Mouse (Mus musculus): ENCODE measurements around the gene Rhox1. TPM values are rescaled to one million over a fixed set of nuclear protein-coding genes. Genes with fewer than 3 reads are reported as not detected.
"Not testable (repeated sequence)": the region's sequence is repeated elsewhere in the genome, so short reads cannot be mapped to it uniquely, and the experiment has no call there.

Gene Rhox1
- not detected for total RNA-seq (2021)
- polyA plus RNA-seq (2012; rRNA removed): not detected in 2 replicates
- long read RNA-seq: 0 reads

- not testable (repeated sequence) for DNase-seq
These were observed at the start of gene Rhox1 for GRCm38 (mm10) chrX:37222158-37222557. Gene Rhox1, minus strand, starts transcription at chrX:37222258.

DNA sequence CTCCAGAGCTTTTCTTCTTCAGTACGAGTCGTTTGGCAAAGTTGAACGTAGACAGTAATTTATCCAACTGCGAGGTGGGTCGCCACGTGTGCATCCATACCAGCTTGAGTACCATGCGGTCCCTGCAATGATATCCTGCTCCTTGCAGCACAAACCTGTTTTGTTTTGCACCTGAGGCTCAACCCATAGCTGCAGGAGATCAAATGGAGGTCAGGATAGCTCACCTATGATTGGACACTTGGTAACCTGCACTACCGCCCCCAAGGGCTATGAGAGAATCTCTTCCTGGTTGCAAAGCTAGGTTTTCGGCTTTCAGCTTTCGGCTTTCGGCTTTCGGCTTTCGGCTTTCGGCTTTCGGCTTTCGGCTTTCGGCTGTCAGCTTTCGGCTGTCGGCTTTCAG lies 43.0 kb upstream of the Rhox1 start, which contains the start of gene Rhox4a:
Rhox4a (plus strand) TSS at position 301 of the 400 bp plus-strand sequence.
- DNase-seq: not testable (repeated sequence)

GRCm38 (mm10) chrX:37249619-37250018 lies 27.6 kb upstream of the Rhox1 start, which contains the start of gene Rhox3a:
Gene Rhox3a, plus strand, starts transcription at chrX:37249919.
- not testable (repeated sequence) for DNase-seq

DNA sequence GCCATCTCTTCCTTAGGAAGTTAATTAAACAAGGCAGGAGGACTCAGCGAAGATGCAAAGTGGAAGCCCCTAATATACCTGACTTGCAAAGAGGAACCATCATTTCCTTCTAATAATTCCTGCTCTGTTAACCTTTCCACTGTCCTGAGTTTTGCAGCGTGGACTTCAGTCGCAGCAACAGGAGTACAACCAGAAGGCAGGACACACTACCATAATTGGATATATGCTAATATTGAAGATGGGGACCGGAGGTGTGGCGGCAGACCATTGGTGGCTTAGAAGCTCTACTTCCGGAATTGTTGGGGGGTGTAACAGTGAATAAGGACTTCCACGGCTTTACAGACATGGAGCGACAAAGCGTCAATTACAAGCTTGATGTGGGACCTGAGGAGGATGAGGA lies 22.6 kb upstream of the Rhox1 start, which contains the start of gene Rhox2a:
Rhox2a (plus strand) TSS at position 301 of the 400 bp plus-strand sequence.
- not testable (repeated sequence) for DNase-seq

- no peak for DNase-seq
These were observed 11.1 kb downstream of the Rhox1 start, which contains the start of gene Gm9 for GRCm38 (mm10) chrX:37210941-37211340. Gene Gm9, minus strand, starts transcription at chrX:37211041.

DNA sequence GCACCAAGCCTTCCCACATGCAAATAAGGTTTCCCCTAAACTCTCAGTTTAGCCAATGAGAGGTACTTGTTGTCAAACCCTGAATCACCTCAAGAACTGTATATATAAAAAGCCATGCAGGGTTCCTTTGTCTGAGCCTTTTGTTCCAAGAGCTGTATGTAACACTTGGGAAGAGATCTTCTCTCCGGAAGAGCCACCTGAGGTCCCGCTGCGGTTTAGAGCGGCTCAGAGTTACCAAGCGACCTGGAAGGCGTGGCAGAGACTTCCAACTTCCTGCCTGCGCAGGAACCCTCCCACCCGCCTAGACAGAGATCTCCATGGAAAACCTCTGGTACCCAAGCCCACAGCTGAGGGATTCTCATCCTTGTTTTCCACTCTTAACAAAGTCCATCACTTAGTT lies 23.4 kb downstream of the Rhox1 start:
- DNase-seq: no peak

DNA sequence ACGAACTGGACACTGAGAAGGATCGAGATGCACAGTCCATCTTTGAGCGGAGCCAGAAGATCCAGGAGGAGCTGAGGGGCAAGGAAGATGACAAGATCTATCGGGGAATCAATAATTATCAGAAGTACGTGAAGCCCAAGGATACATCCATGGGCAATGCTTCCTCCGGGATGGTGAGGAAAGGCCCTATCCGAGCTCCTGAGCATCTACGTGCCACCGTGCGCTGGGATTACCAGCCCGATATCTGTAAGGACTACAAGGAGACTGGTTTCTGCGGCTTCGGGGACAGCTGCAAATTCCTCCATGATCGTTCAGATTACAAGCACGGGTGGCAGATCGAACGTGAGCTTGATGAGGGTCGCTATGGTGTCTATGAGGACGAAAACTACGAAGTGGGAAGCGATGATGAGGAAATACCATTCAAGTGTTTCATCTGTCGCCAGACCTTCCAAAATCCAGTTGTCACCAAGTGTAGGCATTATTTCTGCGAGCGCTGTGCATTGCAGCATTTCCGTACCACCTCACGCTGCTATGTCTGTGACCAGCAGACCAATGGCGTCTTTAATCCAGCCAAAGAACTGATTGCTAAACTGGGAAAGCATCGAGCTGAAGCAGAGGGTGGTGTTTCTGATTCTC lies 30.2 kb downstream of the Rhox1 start:
- DNase-seq: peak; percentile 10

DNA sequence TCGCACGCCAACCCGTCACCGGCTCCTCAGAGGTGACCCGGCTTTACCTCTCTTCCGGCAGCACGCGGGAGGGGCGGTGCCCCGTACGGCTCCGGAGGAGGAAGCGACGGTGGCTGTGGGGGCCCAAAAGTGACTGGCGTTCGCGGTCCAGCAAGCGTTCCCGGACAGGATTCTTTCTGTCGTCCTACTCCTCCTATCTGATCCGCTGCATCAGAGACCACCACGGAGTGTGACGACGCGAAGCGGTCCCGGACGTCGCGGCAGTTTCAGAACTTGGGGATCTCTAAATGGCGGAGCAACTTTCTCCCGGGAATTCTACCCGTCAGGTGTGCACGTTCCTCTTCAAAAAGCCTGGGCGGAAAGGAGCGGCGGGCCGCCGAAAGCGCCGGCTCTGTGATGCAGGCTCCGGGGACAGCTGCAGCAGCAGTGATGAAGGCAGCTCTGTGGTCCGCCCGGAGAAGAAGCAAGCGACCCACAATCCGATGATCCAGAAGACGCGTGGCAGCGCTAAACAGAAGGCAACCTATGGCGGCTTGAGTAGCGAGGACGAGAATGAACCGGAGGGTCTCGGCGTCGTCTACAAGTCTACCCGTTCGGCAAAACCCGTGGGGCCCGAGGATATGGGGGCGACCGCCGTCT lies 30.8 kb downstream of the Rhox1 start, which contains the start of the genes Ndufa1 and Rnf113a1:
Ndufa1 (minus strand) TSS at position 59 of the 639 bp plus-strand sequence.
Rnf113a1 (plus strand) TSS at position 141 of the 639 bp plus-strand sequence.
- DNase-seq: peak; percentile 91

- DNase-seq: no peak
These were observed 31.3 kb downstream of the Rhox1 start for GRCm38 (mm10) chrX:37190755-37191104.

- DNase-seq: not testable (repeated sequence)
These were observed 37.7 kb downstream of the Rhox1 start for GRCm38 (mm10) chrX:37184401-37184800.

- DNase-seq: no peak
These were observed 53.3 kb downstream of the Rhox1 start, which contains the start of gene Akap14 for GRCm38 (mm10) chrX:37168742-37169141. Gene Akap14, minus strand, starts transcription at chrX:37168842.

GRCm38 (mm10) chrX:37167085-37167484 lies 55.0 kb downstream of the Rhox1 start:
- peak; percentile 38 for DNase-seq

Other genes with a start within 250 kb of the Rhox1 start
- 10 to 100 TPM; 16.7 to 24.9 TPM for gene Sept6, start 230.5 kb downstream of the Rhox1 start, total RNA-seq (2021)
- gene Sept6, start 230.5 kb downstream of the Rhox1 start, polyA plus RNA-seq (2012; rRNA removed): 8.6 and 8.8 TPM in 2 replicates
- 1 to 10 TPM in 1 of 2 experiments, under 1 TPM in 1; 0.17 to 1.8 TPM for gene Sowahd, start 173.4 kb downstream of the Rhox1 start, total RNA-seq (2021)
- 0.13 and 0.46 TPM in 2 replicates for gene Sowahd, start 173.4 kb downstream of the Rhox1 start, polyA plus RNA-seq (2012; rRNA removed)
- gene Rpl39, start 136.9 kb downstream of the Rhox1 start, total RNA-seq (2021): 100 to 1,000 TPM; 544 to 632 TPM
- gene Rpl39, start 136.9 kb downstream of the Rhox1 start, polyA plus RNA-seq (2012; rRNA removed): 3.7 and 4.4 TPM in 2 replicates
- gene Upf3b, start 111.9 kb downstream of the Rhox1 start, total RNA-seq (2021): 10 to 100 TPM; 14.6 to 15.2 TPM
- 0.67 and 0.71 TPM in 2 replicates for gene Upf3b, start 111.9 kb downstream of the Rhox1 start, polyA plus RNA-seq (2012; rRNA removed)
- 10 to 100 TPM; 14.8 to 15.4 TPM for gene Nkap, start 95.5 kb downstream of the Rhox1 start, total RNA-seq (2021)
- gene Nkap, start 95.5 kb downstream of the Rhox1 start, polyA plus RNA-seq (2012; rRNA removed): 2.4 and 3.3 TPM in 2 replicates
- gene Akap14, start 53.4 kb downstream of the Rhox1 start, total RNA-seq (2021): not detected
- not detected in 2 replicates for gene Akap14, start 53.4 kb downstream of the Rhox1 start, polyA plus RNA-seq (2012; rRNA removed)
- gene Ndufa1, start 31.1 kb downstream of the Rhox1 start, total RNA-seq (2021): 100 to 1,000 TPM; 364 to 574 TPM
- 83.7 and 84.5 TPM in 2 replicates for gene Ndufa1, start 31.1 kb downstream of the Rhox1 start, polyA plus RNA-seq (2012; rRNA removed)
- gene Rnf113a1, start 31.0 kb downstream of the Rhox1 start, total RNA-seq (2021): 1 to 10 TPM; 3.1 to 5.3 TPM
- gene Rnf113a1, start 31.0 kb downstream of the Rhox1 start, polyA plus RNA-seq (2012; rRNA removed): 1.4 and 1.8 TPM in 2 replicates
- not detected for gene Gm9, start 11.2 kb downstream of the Rhox1 start, total RNA-seq (2021)
- gene Gm9, start 11.2 kb downstream of the Rhox1 start, polyA plus RNA-seq (2012; rRNA removed): not detected in 2 replicates
- not detected for gene Rhox2a, start 22.7 kb upstream of the Rhox1 start, total RNA-seq (2021)
- gene Rhox2a, start 22.7 kb upstream of the Rhox1 start, polyA plus RNA-seq (2012; rRNA removed): not detected in 2 replicates
- not detected for gene Rhox3a, start 27.7 kb upstream of the Rhox1 start, total RNA-seq (2021)
- gene Rhox3a, start 27.7 kb upstream of the Rhox1 start, polyA plus RNA-seq (2012; rRNA removed): not detected in 2 replicates
- gene Rhox4a, start 43.1 kb upstream of the Rhox1 start, total RNA-seq (2021): not detected
- not detected in 2 replicates for gene Rhox4a, start 43.1 kb upstream of the Rhox1 start, polyA plus RNA-seq (2012; rRNA removed)
- not detected for gene Rhox3a2, start 157.8 kb upstream of the Rhox1 start, total RNA-seq (2021)
- gene Rhox3a2, start 157.8 kb upstream of the Rhox1 start, polyA plus RNA-seq (2012; rRNA removed): not detected in 2 replicates
- gene Rhox4a2, start 168.6 kb upstream of the Rhox1 start, total RNA-seq (2021): not detected
- gene Rhox4a2, start 168.6 kb upstream of the Rhox1 start, polyA plus RNA-seq (2012; rRNA removed): not detected in 2 replicates
- gene Rhox2b, start 189.8 kb upstream of the Rhox1 start, total RNA-seq (2021): not detected
- gene Rhox2b, start 189.8 kb upstream of the Rhox1 start, polyA plus RNA-seq (2012; rRNA removed): not detected in 2 replicates
- not detected for gene Rhox4b, start 210.2 kb upstream of the Rhox1 start, total RNA-seq (2021)
- not detected in 2 replicates for gene Rhox4b, start 210.2 kb upstream of the Rhox1 start, polyA plus RNA-seq (2012; rRNA removed)
- gene Rhox2c, start 231.4 kb upstream of the Rhox1 start, total RNA-seq (2021): not detected
- not detected in 2 replicates for gene Rhox2c, start 231.4 kb upstream of the Rhox1 start, polyA plus RNA-seq (2012; rRNA removed)
- gene Rhox3c, start 236.3 kb upstream of the Rhox1 start, total RNA-seq (2021): not detected
- gene Rhox3c, start 236.3 kb upstream of the Rhox1 start, polyA plus RNA-seq (2012; rRNA removed): not detected in 2 replicates